Mouse (Mus musculus): Measurements from ENCODE around the gene Olfr456. TPM values are rescaled to one million over a fixed set of nuclear protein-coding genes. Genes with fewer than 3 reads are reported as not detected.

Olfr456 gene
- 0.05 TPM for polyA plus RNA-seq (2012; fragmentation: generic; extraction: Trizol)

GRCm38 (mm10) chr6:42487114-42487513 is at the start of gene Olfr456:
Olfr456 (minus strand) TSS chr6:42487214.
- Histone ChIP-seq H3K4me3 (no peak within 1 kb of the TSS), H3K79me2 (ENCODE audit: control insufficient read depth, insufficient read depth) (no peaks in the 10 kb centered on the region), H3K36me3 (ENCODE audit: control insufficient read depth, insufficient read depth) (no peaks in the 10 kb centered on the region), H3K4me2 (ENCODE audit: low read depth) (no peak within 1 kb of the TSS), H3ac (ENCODE audit: control insufficient read depth, insufficient read length) (no peak within 1 kb of the TSS), H3K27me3 (ENCODE audit: control insufficient read depth, insufficient read depth, insufficient read length) (no peaks in the 10 kb centered on the region)
- TF ChIP-seq POLR2AphosphoS2 (IDR thresholded peaks at IDR 0.05; ENCODE audit: insufficient read length, low read depth) (no peak), TCF12 (IDR thresholded peaks at IDR 0.05; ENCODE audit: insufficient read depth, poor library complexity, severe bottlenecking) (no peak), MYOD1 (IDR thresholded peaks at IDR 0.05; ENCODE audit: control insufficient read depth in 1 of 3, insufficient read length in 2 of 3, low read depth in 2 of 3) (no peak), MYOG (IDR thresholded peaks at IDR 0.05; ENCODE audit: control insufficient read depth in 1 of 3, insufficient read depth in 1 of 3, insufficient read length in 2 of 3, low read depth in 2 of 3) (no peak), REST (IDR thresholded peaks at IDR 0.05; ENCODE audit: insufficient read depth, insufficient read length) (no peak), SRF (IDR thresholded peaks at IDR 0.05; ENCODE audit: control insufficient read depth, insufficient read length, low read depth) (no peak), USF1 (IDR thresholded peaks at IDR 0.05; ENCODE audit: low read depth) (no peak), CEBPB (IDR thresholded peaks at IDR 0.05; ENCODE audit: insufficient read depth, poor library complexity, severe bottlenecking) (no peak), E2F4 (IDR thresholded peaks at IDR 0.05; ENCODE audit: insufficient read depth) (no peak), TCF3 (IDR thresholded peaks at IDR 0.05; ENCODE audit: insufficient read length, low read depth) (no peak)

DNA sequence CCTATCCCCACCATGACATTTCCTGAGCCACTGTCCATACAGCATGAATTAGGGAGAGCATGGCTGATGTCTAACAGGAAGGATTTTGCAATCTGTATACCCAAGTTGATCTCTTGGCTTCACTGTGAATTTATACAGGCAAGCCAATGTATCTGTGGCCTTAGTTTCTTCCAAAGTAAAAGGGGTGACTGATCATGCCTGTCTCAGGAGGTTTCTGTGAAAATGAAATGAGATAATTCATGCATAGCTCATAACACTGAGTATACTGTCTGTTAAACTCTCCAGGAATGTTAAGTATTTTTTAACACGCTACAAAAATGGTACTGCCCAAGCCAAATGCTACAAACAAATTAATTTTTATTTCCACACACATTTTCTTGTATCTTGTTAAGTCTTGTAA is 26.4 kb upstream of the Olfr456 start:
- Histone ChIP-seq H3K4me3 (no peak overlapping the region), H3K36me3 (ENCODE audit: control insufficient read depth, insufficient read depth) (no peaks in the 10 kb centered on the region), H3K79me2 (ENCODE audit: control insufficient read depth, insufficient read depth) (no peaks in the 10 kb centered on the region), H3ac (ENCODE audit: control insufficient read depth, insufficient read length) (no peak overlapping the region), H3K4me2 (ENCODE audit: low read depth) (no peak overlapping the region), H3K27me3 (ENCODE audit: control insufficient read depth, insufficient read depth, insufficient read length) (no peaks in the 10 kb centered on the region)
- TF ChIP-seq TCF3 (IDR thresholded peaks at IDR 0.05; ENCODE audit: insufficient read length, low read depth) (no peak), POLR2A (IDR thresholded peaks at IDR 0.05; ENCODE audit: insufficient read length, low read depth) (no peak), USF1 (IDR thresholded peaks at IDR 0.05; ENCODE audit: low read depth) (no peak), CEBPB (IDR thresholded peaks at IDR 0.05; ENCODE audit: insufficient read depth, poor library complexity, severe bottlenecking) (no peak), REST (IDR thresholded peaks at IDR 0.05; ENCODE audit: insufficient read depth, insufficient read length) (no peak), E2F4 (IDR thresholded peaks at IDR 0.05; ENCODE audit: insufficient read depth) (no peak), MYOG (IDR thresholded peaks at IDR 0.05; ENCODE audit: control insufficient read depth in 1 of 3, insufficient read depth in 1 of 3, insufficient read length in 2 of 3, low read depth in 2 of 3) (no peak), SRF (IDR thresholded peaks at IDR 0.05; ENCODE audit: control insufficient read depth, insufficient read length, low read depth) (no peak), MYOD1 (IDR thresholded peaks at IDR 0.05; ENCODE audit: control insufficient read depth in 1 of 3, insufficient read length in 2 of 3, low read depth in 2 of 3) (no peak), TCF12 (IDR thresholded peaks at IDR 0.05; ENCODE audit: insufficient read depth, poor library complexity, severe bottlenecking) (no peak), POLR2AphosphoS2 (IDR thresholded peaks at IDR 0.05; ENCODE audit: insufficient read length, low read depth) (no peak), MAX (IDR thresholded peaks at IDR 0.05; ENCODE audit: low read depth) (no peak)

GRCm38 (mm10) chr6:42509311-42509710 is 22.3 kb upstream of the Olfr456 start:
- no peaks in the 10 kb centered on the region for H3K79me2 ChIP-seq (ENCODE audit: control insufficient read depth, insufficient read depth)
- H3K36me3 ChIP-seq (ENCODE audit: control insufficient read depth, insufficient read depth): no peaks in the 10 kb centered on the region
- H3K4me2 ChIP-seq (ENCODE audit: low read depth): no peak overlapping the region
- no peak overlapping the region for H3K4me3 ChIP-seq
- no peak for TF ChIP-seq POLR2AphosphoS2 (IDR thresholded peaks at IDR 0.05; ENCODE audit: insufficient read length, low read depth)
- no peak for TF ChIP-seq TCF12 (IDR thresholded peaks at IDR 0.05; ENCODE audit: insufficient read depth, poor library complexity, severe bottlenecking)
- no peak for TF ChIP-seq POLR2A (IDR thresholded peaks at IDR 0.05; ENCODE audit: insufficient read length, low read depth)
- TF ChIP-seq USF1 (IDR thresholded peaks at IDR 0.05; ENCODE audit: low read depth): no peak
- TF ChIP-seq MAX (IDR thresholded peaks at IDR 0.05; ENCODE audit: low read depth): no peak
- TF ChIP-seq SRF (IDR thresholded peaks at IDR 0.05; ENCODE audit: control insufficient read depth, insufficient read length, low read depth): no peak
- no peak overlapping the region for H3ac ChIP-seq (ENCODE audit: control insufficient read depth, insufficient read length)
- H3K27me3 ChIP-seq (ENCODE audit: control insufficient read depth, insufficient read depth, insufficient read length): no peaks in the 10 kb centered on the region

- Histone ChIP-seq H3K4me2 (ENCODE audit: low read depth) (no peak overlapping the region), H3K36me3 (ENCODE audit: control insufficient read depth, insufficient read depth) (no peaks in the 10 kb centered on the region), H3K79me2 (ENCODE audit: control insufficient read depth, insufficient read depth) (no peaks in the 10 kb centered on the region), H3K27me3 (ENCODE audit: control insufficient read depth, insufficient read depth, insufficient read length) (no peaks in the 10 kb centered on the region), H3K4me3 (no peak overlapping the region), H3ac (ENCODE audit: control insufficient read depth, insufficient read length) (no peak overlapping the region)
- TF ChIP-seq TCF3 (IDR thresholded peaks at IDR 0.05; ENCODE audit: insufficient read length, low read depth): no peak
- no peak for TF ChIP-seq POLR2A (IDR thresholded peaks at IDR 0.05; ENCODE audit: insufficient read length, low read depth)
- TF ChIP-seq POLR2AphosphoS2 (IDR thresholded peaks at IDR 0.05; ENCODE audit: insufficient read length, low read depth): no peak
- TF ChIP-seq TCF12 (IDR thresholded peaks at IDR 0.05; ENCODE audit: insufficient read depth, poor library complexity, severe bottlenecking): no peak
- no peak for TF ChIP-seq MYOD1 (IDR thresholded peaks at IDR 0.05; ENCODE audit: control insufficient read depth in 1 of 3, insufficient read length in 2 of 3, low read depth in 2 of 3)
- no peak for TF ChIP-seq USF1 (IDR thresholded peaks at IDR 0.05; ENCODE audit: low read depth)
Measured at GRCm38 (mm10) chr6:42503478-42503877, 16.5 kb upstream of the Olfr456 start.

DNA sequence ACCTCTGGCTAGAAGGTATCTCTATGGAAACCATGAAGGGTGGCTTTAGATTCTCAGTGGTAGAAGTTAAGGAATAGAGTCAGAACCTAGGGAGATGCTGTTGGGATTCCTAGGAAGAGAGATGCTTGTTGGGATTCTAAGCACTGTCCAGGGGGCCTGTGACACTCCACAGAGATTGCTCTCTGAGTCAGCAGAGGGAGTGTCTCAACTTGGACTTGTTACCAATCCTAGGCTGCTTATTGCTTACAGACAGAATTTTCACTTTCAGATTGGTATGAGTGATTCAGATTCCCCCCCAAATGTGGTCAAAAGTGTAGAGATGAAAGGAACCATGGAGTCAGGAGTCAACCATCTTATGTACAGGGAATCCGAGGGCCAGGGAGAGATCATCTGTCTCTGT is 2.7 kb upstream of the Olfr456 start:
- no peaks in the 10 kb centered on the region for H3K79me2 ChIP-seq (ENCODE audit: control insufficient read depth, insufficient read depth)
- no peak for TF ChIP-seq MYOG (IDR thresholded peaks at IDR 0.05; ENCODE audit: control insufficient read depth in 1 of 3, insufficient read depth in 1 of 3, insufficient read length in 2 of 3, low read depth in 2 of 3)
- no peak for TF ChIP-seq CEBPB (IDR thresholded peaks at IDR 0.05; ENCODE audit: insufficient read depth, poor library complexity, severe bottlenecking)
- no peak for TF ChIP-seq MAX (IDR thresholded peaks at IDR 0.05; ENCODE audit: low read depth)
- no peak for TF ChIP-seq REST (IDR thresholded peaks at IDR 0.05; ENCODE audit: insufficient read depth, insufficient read length)
- TF ChIP-seq TCF3 (IDR thresholded peaks at IDR 0.05; ENCODE audit: insufficient read length, low read depth): no peak
- TF ChIP-seq POLR2A (IDR thresholded peaks at IDR 0.05; ENCODE audit: insufficient read length, low read depth): no peak

More for the DNA sequence above, 2.7 kb upstream of the Olfr456 start:
- no peaks in the 10 kb centered on the region for H3K36me3 ChIP-seq (ENCODE audit: control insufficient read depth, insufficient read depth)
- peak overlapping the region; percentile 46 for H3K4me2 ChIP-seq (ENCODE audit: low read depth)
- H3K4me3 ChIP-seq: no peak overlapping the region
- no peak overlapping the region for H3ac ChIP-seq (ENCODE audit: control insufficient read depth, insufficient read length)
- no peaks in the 10 kb centered on the region for H3K27me3 ChIP-seq (ENCODE audit: control insufficient read depth, insufficient read depth, insufficient read length)

All from myocyte (in vitro differentiated cells).